15 mouse cellular contexts compared by ENCODE assay signal in the genomic region with DNA sequence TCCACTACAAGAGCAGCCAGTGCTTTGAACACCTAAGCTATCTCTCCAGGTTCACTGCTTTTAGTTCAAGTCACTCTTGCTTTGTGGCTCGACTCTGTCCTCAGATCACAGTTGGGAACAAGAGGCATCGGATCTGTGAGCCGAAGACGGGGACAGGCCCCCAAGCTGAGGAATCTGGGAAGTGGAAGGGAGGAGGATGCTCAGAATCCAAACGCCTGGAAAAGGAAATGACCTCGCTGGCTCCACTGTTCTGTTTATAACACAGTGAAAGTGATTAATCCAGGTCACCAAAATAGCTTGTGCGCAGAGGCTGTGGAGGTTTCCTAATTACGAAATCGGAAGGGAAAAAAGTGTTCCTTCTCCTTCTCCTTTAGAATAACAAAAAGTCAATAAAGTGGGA. TPM values are rescaled to one million over a fixed set of nuclear protein-coding genes. Genes with fewer than 3 reads are reported as not detected.
DNase-seq lines count a peak whose midpoint lies in the region.
"Had no signal": no experiment of that assay in that cellular context is flagged by ENCODE, and none has a peak within 500 bp of the region (broad histone marks: within the 10 kb centered on the region; RNA-seq: fewer than 3 reads in every experiment).

No protein-coding gene starts in this region.

- H3K4me3 ChIP-seq in heart, embryonic 10.5 days: no peak overlapping the region
- H3K4me3 ChIP-seq: forebrain, embryonic 10.5 days; limb, embryonic 12.5 days; midbrain, embryonic 10.5 days had no signal

- no peaks in the 10 kb centered on the region for H3K9me3 ChIP-seq in heart, embryonic 10.5 days
- H3K9me3 ChIP-seq: forebrain, embryonic 10.5 days; limb, embryonic 12.5 days; midbrain, embryonic 10.5 days had no signal

- intact Hi-C loops in heart, postnatal 10 days (cut with DNase I): no loop called here

- no peak overlapping the region for H3K27ac ChIP-seq in heart, embryonic 10.5 days
- H3K27ac ChIP-seq: forebrain, embryonic 10.5 days; limb, embryonic 12.5 days; midbrain, embryonic 10.5 days had no signal

- DNase-seq in heart, adult 18-20 months: peak; percentile 71 to 78
- DNase-seq in heart, embryonic 10.5 days (ENCODE audit: low spot score): no peak
- DNase-seq in kidney, postnatal 10 days: peak; percentile 22
- no peak for DNase-seq in kidney, adult 9 months
- DNase-seq in heart, postnatal 10 days: peak; percentile 33 to 37
- DNase-seq in lung, postnatal 14 days: peak; percentile 50
- DNase-seq in left cerebral cortex, adult 18-20 months (ENCODE audit: low spot score in 2 of 2): no peak
- no peak for DNase-seq in cerebellum, postnatal 36 days
- DNase-seq: cerebellum, adult 18-20 months; liver, postnatal 0 days; right cerebral cortex, postnatal 4 days had no signal

- peaks cover 19% of the 10 kb centered on the region for H3K4me1 ChIP-seq in heart, embryonic 10.5 days

- no peaks in the 10 kb centered on the region for H3K36me3 ChIP-seq in heart, embryonic 10.5 days
- H3K36me3 ChIP-seq: limb, embryonic 12.5 days had no signal

- WGBS in heart, embryonic 10.5 days: 59% methylated on average over 9 of the region's 9 CpGs

- H3K27me3 ChIP-seq in heart, embryonic 10.5 days (ENCODE audit: insufficient read depth, poor library complexity, severe bottlenecking): no peaks in the 10 kb centered on the region; the same call in 1 of the 2 replicates

RNA-seq across cellular contexts. Expression of a gene that starts 56.4 kb away (rescaled TPM):
- total RNA-seq in heart, adult 18-20 months (2021): 10 to 100 TPM; 72.7 to 76.0 TPM
- 7.0 and 16.2 TPM in 2 replicates for polyA plus RNA-seq in heart, embryonic 10.5 days (2016; fragmentation: Nextera tagmentation; extraction: Ambion mirVana)
- total RNA-seq in heart, postnatal 10 days (2021): 10 to 100 TPM; 72.8 to 80.5 TPM
- 1 to 10 TPM; 6.2 to 7.6 TPM for total RNA-seq in left cerebral cortex, adult 18-20 months (2021)
- total RNA-seq: monocyte, adult 5-6 weeks had no signal

Comparison
In these comparisons a context has a peak if more than half of its experiments do, and no peak if none do; other contexts are left out.
1. DNase-seq: peak in heart, adult 18-20 months (2 of 2), kidney, postnatal 10 days (single experiment), heart, postnatal 10 days (2 of 2) and lung, postnatal 14 days (single experiment); none in heart, embryonic 10.5 days (single experiment), kidney, adult 9 months (single experiment), left cerebral cortex, adult 18-20 months (0 of 2) and cerebellum, postnatal 36 days (0 of 2).
2. RNA of a gene that starts 56.4 kb away (total RNA-seq): 72.8 to 80.5 TPM in heart, postnatal 10 days and 72.7 to 76.0 TPM in heart, adult 18-20 months; 6.2 to 7.6 TPM in left cerebral cortex, adult 18-20 months; every median in the first group is over 4 times any median in the second.